Mouse (Mus musculus) adrenal gland, postnatal 36 days (tissue): ENCODE measurements around the gene Myom1. TPM values are rescaled to one million over a fixed set of nuclear protein-coding genes. Genes with fewer than 3 reads are reported as not detected.

Experiments used
- DNase-seq, 2 experiments: peaks; one replicate each; pipeline ENCODE4 v3.0.0; 2021; ENCODE audit warnings: mixed read lengths in 1 of 2
- total RNA-seq, 2 experiments: library from RNA; stranded (reverse); gene quantifications; 2 replicates each; pipeline ENCODE4 v1.2.3; 2021

Gene Myom1
- total RNA-seq, 2 experiments from 2014 or later: 2.0 to 4.2 TPM

DNA sequence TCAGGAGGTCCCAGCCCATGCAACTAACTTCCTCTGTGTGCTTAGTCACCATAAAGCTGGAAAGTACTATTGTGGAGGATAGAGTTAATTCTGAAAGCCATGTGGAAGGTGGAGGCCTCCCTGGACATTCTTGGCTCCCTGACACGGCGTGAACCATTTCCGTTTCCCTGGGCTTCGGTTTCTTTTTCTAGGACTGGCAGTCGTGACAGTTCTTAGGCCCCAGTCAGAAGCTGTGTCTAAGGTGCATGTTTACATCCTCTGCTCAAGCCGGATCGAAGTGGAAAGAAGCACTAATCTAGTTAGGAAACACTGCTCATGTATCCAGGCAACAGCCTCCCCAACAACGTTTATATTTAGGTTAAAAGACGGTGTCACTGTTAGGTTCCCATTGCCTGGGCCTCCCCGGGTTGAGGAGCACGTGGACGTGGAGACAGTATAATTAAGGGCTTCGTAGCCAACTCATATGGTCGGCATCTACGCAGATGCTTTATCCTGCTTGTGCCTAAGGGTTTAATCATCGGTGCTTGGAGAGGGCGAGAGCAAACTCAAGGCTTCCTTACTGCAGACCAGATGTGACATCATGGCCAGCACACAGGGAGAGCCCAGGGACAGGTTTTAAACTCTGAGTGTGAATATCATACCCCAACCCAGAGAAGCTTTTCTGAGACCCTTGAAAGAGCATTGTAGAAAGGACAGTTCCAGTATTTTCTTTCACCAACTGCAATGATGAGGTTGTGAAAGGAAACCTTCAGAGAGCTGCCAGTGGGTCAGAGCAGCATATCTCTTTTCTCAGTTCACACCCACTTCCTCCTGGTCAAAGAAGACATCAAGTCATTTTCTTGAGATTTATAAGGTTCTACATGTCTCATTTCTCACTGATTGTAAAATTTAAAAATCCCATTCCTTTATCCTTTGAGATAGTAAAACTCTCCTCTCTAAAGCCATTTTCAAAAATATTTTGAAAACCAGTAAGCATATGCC is 100.4 kb downstream of the Myom1 start:
- DNase-seq: peak in 1 of 2 experiments; percentile 16

DNA sequence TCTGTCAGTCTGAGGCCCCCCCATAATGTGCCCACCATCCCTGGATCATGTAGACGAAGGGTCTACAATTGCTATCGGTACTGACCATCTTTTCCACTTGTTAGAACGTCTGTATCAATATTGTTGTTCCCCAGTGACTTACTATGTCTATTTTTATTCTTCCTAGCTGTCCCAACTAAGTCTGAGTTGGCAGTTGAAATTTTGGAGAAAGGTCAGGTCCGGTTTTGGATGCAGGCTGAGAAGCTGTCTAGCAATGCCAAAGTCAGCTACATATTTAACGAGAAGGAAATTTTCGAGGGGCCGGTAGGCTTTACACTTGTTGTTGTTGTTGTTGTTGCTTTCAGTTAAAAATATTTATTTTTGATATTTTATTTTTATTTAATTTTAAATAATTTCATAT is 102.9 kb downstream of the Myom1 start:
- DNase-seq: no peak

DNA sequence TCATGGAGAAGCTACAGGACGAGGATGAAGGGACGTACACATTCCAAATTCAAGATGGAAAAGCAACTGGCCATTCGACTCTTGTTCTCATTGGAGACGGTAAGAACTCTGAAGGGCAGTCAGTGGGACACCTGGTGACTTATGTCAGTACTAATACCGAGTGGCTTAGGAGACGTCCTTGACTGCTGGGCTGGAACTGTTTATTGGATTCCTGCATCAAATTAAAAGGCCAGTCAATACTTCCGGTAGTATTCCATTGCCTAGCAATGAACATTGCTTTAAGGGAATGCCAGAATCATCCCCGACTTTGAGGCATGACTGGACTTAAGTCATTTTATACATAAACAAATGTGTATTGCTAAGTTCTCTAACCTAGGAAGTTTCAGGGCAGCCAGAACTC is 103.8 kb downstream of the Myom1 start:
- DNase-seq: no peak

DNA sequence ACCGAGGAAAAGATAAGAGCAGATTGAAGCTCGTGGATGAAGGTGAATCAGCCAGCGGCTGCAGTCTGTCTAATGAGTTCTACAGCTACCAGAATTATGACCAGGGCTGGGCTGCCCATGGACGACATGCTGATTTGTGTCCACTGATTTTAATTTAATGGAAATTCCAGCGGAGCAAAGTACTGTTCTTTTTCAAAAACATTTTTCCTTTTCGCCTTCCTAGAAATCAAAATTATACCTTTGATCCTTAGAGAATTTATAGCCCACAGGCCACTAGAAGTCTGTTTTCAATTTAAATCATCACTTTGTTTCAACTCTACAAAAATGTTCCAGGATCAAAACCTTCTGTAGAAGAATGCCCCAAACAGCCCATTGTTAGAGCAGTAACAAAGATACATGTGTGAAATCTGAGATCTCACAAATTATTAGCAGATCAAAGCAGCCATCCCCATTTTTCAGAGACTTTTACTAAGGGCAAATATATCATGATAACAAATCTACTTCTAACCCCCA is 108.4 kb downstream of the Myom1 start:
- no peak for DNase-seq

DNA sequence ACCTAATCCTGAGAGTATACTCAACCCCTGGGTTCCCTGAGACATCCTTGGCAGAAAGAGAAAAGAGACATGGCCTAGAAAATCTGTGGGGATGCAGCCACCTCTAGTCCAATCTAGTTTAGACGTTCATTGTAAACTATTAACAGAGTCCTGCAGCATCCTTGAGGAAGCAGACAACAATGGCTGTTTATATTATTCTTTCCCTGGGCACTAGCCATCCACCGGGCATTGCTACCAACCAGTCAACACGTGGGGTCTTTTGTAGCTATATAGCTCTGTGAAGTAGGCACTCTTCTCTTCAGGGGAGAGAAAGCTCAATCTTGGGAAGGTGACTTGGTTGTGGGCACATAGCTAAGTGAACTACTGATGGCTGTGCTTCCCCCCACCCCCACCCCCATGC is 110.3 kb downstream of the Myom1 start:
- no peak for DNase-seq

DNA sequence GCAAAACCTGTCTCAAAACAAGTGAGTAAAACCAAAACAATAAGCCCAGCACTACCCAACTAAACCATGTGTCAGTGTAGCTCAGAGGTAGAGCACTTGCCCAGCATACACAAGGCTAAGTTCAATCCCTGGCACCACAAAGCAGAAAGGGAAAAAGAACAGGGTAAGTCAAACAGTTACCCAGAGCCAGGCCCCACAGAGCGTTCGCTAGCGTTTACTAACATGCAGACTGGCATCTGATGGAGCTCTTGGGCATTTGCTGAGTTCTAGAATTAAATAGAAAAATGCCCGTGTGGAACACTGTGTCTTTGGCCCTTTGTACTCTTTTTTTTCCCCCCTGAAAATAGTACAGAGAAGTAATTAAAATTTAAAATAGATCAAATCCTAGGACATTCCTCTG is 111.8 kb downstream of the Myom1 start:
- no peak for DNase-seq

DNA sequence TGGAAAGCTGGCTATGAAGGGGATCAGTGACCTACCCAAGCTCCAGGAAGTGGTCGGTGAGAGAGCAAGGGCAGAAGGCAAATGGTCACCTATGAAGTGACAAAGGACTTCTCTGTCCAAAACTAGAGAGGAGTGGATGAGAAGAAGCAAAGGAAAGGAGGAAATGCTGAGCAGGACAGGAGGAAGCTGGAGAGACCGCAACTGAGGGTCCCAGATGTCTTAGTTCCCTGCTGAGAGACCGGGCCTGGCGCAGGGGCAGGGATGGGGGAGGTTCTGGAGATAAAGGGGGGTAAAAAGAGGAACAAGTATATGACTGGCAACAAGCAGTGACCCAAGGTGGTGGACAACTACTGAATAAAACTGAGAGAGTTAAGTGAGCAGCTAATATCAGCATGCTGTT is 115.5 kb downstream of the Myom1 start:
- no peak for DNase-seq

DNA sequence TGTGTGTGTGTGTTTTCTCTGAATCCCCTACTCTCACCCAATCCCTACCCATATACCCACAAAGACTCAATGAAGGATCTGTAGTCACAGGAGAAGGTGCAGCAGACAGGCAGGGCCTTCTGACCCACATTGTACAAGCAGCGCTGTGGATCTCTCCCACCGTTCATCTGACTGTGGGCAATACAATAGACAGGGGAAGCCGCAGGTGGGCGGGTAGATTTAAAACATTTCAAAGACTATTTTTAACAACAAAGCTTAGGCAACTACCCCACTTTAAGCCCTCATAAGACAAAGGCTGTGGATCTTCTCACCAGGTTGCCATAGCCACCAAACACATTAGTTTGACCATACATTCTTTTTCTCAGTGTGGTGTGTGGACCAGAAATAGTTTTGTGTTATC is 116.2 kb downstream of the Myom1 start:
- no peak for DNase-seq

DNA sequence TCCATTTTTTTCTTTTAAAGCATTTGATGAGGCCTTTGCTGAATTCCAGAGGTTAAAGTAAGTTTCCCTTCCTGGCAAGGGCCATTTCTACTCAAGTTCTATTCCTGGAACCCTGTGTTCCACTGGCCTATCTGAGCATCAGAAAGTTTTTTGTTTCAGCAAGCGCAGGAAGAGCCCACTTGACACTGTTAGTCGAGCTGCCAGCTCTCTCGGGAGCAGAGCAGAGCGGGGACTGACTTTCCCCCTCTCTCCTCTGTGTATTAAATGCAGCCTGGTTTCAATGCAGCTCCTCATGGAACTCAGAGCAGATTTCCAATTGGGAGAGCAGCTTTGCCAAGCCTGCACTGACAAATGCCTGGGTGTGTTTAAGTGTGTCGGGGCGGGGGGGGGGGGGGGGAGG is 118.2 kb downstream of the Myom1 start:
- no peak for DNase-seq

DNA sequence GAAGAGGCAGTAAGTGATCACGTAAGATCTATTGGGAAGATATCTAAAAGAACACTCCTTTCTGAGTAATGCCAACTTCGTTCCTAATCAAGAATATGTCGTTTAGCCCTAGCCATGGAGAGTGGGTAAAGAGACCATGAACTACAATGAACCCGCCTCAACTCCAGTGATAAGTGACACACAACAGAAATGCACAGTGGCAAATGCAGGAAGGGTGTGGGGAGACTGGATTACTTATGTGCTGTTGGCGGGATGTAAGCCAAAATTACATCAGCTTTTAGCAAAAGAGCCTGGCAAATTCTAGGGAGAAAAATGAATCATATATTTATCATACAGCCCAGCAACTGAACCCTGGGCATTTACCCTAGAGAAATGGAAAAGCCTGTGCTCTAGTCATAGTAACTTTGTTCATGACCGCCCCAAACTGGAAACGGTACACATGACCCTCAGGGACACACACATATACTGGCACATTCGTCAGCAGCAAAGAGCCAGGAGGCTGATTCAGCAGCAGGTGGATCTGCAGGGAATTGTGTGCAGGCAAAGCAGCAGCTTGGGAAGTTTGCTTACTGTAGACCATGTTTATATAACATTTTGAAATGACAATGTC is 121.7 kb downstream of the Myom1 start:
- DNase-seq: no peak

DNA sequence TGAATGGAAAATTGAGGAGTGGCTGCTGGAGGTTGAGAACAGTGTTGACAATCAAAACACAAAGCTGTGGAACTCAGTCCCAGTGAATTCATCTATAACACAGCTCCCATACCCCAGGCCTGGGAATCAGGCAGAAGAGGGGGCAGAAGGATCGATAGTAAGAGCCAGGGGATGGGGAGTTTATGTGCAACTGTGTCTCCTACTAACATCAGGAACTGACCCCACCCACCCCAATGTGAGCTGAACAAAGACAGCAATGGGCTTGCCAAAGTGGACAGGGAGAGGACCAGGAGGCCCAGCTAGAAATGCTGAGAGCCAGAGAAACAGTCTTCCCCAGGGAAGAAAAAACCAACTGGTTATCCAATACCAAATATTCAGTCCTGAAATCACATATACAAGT is 122.2 kb downstream of the Myom1 start:
- no peak for DNase-seq

DNA sequence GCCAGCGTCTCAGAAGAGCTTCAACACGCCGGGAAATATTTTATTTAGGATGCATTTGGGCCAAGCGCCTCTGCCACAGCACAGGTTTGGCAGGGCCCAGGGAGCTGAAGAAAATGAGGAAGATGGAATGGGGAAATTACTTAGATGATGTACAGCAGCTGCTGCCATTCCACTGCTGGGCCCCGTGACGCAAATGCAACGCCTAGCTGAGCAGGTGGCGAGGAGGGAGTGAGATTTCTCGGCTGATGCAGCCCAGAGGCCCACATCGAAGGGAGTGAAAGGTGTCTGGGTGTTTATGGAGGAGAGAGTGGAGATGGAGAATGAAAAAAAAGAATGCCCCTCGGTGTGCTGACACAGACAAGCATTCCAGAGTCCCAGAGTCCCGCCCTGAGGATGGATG is 123.1 kb downstream of the Myom1 start:
- DNase-seq: no peak

DNA sequence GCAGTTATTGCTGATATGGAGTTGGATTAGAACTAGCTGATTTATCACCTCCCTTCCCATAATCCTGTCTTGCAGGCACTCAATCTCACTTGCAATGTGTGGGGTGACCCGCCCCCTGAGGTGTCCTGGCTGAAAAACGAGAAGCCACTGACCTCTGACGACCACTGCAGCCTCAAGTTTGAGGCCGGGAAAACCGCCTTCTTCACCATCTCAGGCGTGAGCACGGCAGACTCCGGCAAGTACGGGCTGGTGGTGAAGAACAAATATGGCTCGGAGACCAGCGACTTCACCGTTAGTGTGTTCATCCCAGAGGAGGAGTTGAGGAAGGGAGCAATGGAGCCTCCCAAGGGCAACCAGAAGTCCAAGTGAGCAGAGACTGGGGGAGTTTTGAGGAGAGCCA is 123.6 kb downstream of the Myom1 start:
- no peak for DNase-seq

DNA sequence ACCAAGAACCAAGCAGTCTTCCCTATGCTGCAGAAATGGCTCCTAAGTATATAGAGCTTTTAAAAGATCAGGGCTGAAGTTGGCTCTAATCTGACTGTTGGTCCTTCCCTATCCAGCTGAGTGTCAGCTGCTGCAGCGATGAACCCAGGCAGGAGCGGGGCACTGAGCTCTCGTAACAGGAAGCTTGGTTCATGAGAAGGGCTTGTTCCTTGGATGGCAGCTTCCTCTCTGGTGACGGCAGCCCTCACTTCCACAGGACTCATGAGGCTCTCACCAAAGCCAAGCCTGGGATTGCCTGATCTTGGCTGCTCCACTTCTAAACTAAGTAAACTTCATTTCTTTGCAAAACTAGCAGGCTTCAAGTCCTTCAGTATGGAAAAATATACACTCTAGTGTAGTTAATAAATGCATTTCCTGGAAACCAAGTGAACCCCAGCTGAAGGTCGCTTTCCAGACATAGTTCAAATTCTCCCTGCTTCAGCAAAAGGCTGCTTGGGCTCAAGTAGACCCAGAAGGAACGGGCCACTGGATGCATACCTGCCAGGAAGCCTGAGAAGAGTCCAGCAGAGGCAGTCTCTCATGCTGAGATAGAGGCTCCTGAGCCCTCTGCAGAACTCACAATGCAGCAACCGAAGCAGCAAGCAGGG is 125.2 kb downstream of the Myom1 start:
- peak in 1 of 2 experiments; percentile 8 for DNase-seq

DNA sequence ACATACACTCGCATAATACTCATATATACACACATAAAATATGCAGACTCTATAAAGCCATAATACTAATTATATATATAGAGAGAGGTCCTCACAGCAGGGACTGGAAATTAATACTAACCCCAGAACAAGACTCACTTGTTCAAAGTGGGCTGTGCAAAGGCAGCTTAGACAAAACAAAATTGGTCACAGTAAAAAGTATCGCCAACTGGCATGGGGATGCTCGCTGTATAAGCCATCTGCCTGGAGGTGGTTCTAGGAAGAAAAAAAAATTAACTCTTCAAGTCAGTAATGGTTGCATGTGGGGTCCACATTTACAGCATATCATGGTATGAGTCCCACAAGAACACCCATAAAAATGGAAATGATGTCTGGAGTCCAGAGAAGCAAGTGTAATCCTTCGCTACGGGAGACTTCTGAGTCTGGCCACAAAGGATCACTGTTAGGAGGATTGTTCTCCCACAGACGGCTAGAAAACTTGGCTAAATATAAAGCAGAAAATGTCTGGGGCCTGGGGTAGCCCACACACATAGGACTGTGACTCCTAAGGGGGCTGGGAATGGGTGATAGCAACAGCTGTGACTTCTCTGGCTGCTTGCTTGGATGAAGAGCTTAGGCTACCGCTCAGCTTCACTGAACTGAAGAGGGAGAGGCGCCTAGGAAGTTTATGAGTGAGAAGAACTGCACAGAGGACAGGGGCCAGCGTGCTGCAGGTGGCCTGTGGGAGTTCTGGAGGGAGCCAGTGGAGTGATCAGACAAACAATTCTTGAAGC is 127.2 kb downstream of the Myom1 start:
- DNase-seq: no peak

DNA sequence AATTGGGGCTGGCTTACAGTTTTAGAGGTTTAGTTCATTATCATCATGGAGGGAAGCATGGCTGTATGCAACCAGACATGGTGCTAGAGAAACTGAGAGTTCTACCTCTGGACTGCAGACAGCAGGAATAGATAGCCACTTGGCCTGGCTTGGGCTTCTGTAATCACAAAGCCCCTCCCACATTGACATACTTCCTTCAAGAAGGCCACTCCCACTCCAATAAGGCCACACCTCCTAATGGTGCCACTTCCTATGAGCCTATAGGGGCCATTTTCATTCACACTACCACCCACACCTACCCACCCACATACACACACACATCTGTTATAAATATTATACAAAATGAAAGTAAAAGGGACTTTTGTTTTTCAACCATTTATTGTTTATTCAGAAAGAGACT is 129.8 kb downstream of the Myom1 start:
- no peak for DNase-seq

DNA sequence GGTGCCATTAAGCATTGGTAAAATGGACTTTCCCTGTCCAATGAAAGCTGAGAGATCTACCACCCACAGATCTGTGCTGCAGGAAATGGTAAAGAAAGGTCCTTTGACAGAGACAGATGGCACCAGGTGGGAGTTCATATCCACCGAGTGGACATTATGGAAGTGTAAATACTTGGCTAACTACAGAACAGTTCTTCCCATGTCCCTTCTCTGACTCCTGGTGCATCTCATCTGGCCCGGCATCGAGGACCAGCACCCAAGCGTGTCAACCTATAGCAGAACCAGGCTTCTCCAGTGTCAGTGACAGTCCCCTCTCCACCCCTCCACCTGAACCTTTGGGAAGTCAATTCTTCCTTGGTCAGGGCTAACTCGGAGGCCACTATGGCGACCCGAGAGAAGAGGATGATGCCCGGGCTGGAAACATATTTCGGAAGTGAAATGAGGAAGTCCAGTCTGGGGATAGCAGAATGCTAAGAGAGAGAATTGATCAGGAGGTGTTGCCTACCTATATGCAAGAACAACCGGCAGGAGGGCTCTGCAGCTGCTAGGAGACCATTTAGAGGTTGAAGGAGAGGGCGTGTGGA is 130.5 kb downstream of the Myom1 start:
- DNase-seq: no peak

DNA sequence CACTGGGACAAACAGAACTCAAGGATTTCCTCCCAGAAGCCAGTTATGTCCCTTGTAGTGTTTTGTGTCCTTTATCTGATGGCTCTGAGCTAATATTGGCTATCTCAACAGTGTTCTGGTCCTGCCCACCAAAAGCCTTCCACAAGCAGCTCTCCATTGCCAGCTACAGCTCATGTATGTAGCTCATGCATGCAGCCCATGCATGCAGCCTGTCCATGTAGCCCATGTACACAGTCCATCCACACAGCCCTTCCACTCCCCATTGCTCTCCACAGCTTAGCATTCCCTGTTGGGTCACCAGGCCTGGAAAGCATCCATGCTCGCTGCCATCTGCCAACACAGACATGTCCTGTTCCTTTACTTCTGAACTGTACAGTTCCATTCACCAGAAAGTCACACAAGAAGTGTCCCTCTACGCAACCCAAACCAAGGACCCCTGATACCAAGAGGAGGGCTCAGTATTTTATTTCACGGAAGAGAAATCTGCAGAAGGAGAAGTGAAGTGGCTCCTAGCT is 132.1 kb downstream of the Myom1 start:
- DNase-seq: no peak

DNA sequence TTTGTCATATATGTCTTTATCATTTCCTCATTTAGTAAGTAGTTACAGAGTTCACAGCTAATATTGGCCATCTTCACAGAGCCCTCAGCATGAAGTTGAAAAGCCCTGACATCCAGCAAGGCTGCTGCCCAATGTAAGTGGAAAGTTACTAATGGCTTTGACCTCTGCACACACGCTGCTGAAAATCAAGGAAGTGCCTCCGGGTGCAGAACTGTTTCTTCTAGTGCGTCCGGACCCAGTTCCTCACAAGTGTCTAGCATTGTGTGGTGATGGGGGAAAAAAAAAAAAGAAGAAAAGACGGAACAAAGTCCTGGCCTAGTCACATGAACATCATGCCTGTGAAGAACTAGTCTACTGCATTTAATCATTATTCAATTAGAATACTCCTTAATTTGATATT is 132.7 kb downstream of the Myom1 start:
- peak in 1 of 2 experiments; percentile 38 for DNase-seq

DNA sequence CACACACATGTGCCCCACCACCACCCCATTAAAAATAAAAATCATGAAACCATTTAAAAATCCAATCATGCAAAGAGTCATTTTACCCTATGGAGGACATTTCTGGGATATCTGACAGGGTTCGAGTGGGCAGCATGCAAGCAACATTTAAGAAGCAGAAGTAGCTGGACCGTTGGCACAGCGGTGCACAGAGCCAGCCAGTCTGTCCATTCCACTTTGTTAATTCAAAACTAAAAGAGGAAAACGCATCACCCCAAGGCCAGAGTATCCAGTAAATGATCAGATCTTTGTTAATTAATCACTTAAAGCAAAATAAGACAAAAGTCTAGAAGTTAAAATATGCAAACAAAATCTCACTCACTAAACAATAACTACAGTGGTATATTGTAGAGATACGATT is 133.4 kb downstream of the Myom1 start:
- no peak for DNase-seq
